Mouse (Mus musculus): Measurements from ENCODE around the gene Gm45713.

GRCm38 (mm10) chr7:45154096-45154992, 18.3 kb upstream of the Gm45713 start, which contains the start of the genes Pih1d1 and Aldh16a1:
- TF ChIP-seq GATA1 (IDR thresholded peaks at IDR 0.05; ENCODE audit: borderline replicate concordance, low read length) (no peak), FLI1 (IDR thresholded peaks at IDR 0.05; ENCODE audit: low read length) (no peak)

Data from megakaryocyte, embryonic 14.5 days (primary cell).